Mouse (Mus musculus) subcutaneous adipose tissue, adult 2 months (tissue): Measurements from ENCODE around the gene Spop. TPM values are rescaled to one million over a fixed set of nuclear protein-coding genes. Genes with fewer than 3 reads are reported as not detected.

ENCODE experiments used
- polyA plus RNA-seq: library from polyadenylated mRNA; depleted of rRNA; stranded (reverse); fragments of >200 nt; gene quantifications from 2 replicates; pipeline ENCODE4 v1.2.3, GENCODE M21; 2012; ENCODE audit warnings: low replicate concordance; rRNA removed

The Spop gene
- polyA plus RNA-seq: 43.6 and 54.7 TPM in 2 replicates

DNA sequence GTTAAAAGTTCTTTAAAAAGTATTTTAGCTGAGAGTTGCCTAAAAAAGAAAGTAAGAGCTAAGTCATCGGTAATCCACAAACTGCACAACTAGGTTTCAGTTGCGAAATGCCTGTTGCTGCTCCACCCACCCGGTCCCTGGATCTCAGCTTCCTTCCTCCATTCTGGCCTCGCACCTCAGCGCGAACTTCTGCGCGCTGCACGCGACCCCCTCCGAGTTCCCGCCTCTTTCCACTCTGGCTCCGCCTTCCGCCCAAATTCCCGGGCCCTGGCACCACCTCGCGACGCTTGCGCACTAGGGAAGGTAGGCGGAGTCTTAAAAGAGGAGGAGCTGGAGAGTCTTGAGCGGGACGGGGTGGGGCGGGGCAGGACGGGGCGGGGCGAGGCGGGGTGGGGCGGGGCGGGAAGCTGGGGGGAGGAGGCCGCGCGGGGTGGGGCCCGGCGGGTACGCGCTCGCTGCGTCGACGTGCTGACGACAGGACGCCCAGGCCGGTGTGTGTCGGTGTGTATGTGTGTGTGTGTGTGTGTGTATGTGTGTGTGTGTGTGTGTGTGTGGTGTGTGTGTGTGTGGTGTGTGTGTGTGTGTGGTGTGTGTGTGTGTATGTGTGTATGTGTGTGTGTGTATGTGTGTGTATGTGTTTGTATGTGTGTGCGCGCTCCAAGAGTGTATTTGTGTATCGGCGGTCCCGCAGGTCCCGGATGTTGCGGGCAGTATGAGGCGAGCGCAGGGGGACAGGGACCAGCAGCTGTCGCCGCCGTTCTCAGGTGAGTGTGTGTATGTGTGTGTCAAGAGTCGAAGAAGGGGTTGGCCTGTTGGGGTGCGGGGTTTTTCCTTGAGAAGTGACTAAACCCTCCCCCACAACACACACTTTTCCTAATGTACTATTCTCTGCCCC lies at the start of gene Spop:
Gene Spop, plus strand, starts transcription at position 440 of the 895 bp plus-strand sequence.

DNA sequence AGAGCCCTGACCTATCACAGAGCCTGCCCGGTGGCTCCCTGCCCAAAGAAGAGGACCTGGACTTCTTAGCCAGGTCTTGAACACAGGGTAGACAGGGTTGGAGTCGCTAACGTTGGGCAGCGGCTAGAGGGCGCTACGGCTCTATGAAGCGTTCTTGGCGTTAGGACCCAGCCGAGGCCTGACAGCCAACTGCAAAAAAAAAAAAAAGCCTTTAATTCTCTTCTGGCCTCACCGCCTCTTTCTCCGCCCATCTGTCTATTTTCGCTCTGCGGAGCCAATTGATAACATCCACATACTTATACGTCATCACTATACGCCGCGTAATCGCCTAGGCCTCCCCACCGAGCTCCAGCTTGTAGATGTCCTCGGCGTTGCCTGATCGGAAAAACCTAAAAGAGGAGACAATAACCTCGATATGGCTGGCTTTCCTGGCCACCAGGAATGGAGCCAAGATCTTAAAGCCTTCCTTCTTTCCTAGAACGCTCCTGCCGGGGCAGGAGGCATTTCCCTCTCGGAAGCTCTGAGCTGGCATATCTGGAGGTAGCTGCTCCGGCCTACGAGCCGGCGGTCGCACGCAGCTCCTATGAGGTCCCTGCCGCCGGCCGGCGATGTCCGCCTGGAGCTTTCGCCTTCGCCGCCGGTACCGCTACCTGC lies 29.4 kb upstream of the Spop start, which contains the start of gene Slc35b1:
Gene Slc35b1, plus strand, starts transcription at position 374 of the 654 bp plus-strand sequence.

DNA sequence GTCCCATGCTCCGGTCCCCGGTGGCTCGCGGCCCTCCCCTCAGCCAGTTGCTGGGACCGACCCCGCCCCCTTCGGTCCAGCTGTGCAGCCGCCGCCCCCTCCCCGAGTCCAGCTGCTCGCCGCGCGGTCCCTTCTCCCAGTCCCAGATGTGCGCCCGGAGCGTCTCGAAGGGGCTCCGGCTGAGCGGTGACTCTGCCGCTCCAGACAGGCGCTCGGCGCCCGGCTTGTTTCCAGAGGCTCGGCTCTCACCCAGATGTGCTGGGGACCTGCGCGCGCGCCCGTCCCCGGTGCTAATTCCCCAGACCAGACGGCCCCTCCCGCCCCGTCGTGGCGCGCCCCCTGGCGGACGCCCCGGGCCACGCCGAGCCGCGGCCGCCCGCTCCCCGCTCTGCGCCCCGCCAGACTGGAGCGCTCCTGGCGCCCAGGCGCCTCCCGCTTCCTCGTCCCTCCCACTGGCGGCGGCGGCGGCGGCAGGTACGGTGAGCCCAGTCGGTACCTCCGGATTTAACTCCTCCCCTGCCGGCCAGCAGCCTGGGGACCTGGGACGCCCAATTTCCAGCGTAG lies 100.5 kb downstream of the Spop start, which contains the start of gene Nxph3:
Gene Nxph3, minus strand, starts transcription at position 273 of the 564 bp plus-strand sequence.

Other genes starting within 250 kb of the Spop start
- gene Tac4, start 152.6 kb upstream of the Spop start, polyA plus RNA-seq: 0.14 TPM in 1 of 2 replicates, not detected in the other
- 38.0 and 44.5 TPM in 2 replicates for gene Kat7, start 103.8 kb upstream of the Spop start, polyA plus RNA-seq
- 29.5 and 47.0 TPM in 2 replicates for gene Fam117a, start 77.1 kb upstream of the Spop start, polyA plus RNA-seq
- gene Slc35b1, start 29.4 kb upstream of the Spop start, polyA plus RNA-seq: 84.1 and 112 TPM in 2 replicates
- 0.80 and 3.9 TPM in 2 replicates for gene Nxph3, start 100.5 kb downstream of the Spop start, polyA plus RNA-seq
- gene Ngfr, start 173.7 kb downstream of the Spop start, polyA plus RNA-seq: 3.3 and 174 TPM in 2 replicates